Mouse (Mus musculus) megakaryocyte-erythroid progenitor cell, adult 5-6 weeks (primary cell): ENCODE data around the gene Mtss1l. TPM values are rescaled to one million over a fixed set of nuclear protein-coding genes. Genes with fewer than 3 reads are reported as not detected.

Source experiments
- ATAC-seq: replicated peaks from 2 replicates; pipeline ENCODE4 v1.8.0; 2016; ENCODE audit warnings: mild to moderate bottlenecking, inconsistent platforms; ENCODE audit not compliant: severe bottlenecking, poor library complexity, low FRiP score, low TSS enrichment
- total RNA-seq, 2 experiments: library from RNA; stranded (forward) in 1 of 2; stranded (reverse) in 1 of 2; fragments of 200-1000, 215-1000 nt in 1 of 2; fragments of >200 nt in 1 of 2; fragmentation: Nextera tagmentation in 1 of 2; gene quantifications; 2 replicates each; pipeline ENCODE4 v1.2.3; 2014 to 2017

Mtss1l gene
- total RNA-seq, 2 experiments from 2014 or later = 0.52 TPM; not detected in 1

DNA sequence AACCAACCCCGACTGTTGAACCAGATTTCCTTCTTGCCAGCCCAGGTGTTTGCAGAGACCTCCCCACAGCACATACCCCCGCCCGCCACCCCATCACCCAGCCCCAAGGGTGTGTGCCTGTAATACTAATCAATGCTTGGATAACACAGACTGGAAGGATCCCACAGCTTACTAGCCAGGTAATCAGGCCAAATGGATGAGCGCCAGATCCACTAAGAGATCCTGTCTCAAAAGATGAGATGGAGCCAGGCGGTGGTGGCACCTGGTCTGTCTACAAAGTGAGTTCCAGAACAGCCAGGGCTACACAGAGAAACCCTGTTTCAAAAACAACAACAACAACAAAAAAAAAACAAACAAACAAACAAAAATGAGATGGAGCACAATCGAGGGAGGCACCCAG lies 46.0 kb downstream of the Mtss1l start:
- no peak for ATAC-seq

DNA sequence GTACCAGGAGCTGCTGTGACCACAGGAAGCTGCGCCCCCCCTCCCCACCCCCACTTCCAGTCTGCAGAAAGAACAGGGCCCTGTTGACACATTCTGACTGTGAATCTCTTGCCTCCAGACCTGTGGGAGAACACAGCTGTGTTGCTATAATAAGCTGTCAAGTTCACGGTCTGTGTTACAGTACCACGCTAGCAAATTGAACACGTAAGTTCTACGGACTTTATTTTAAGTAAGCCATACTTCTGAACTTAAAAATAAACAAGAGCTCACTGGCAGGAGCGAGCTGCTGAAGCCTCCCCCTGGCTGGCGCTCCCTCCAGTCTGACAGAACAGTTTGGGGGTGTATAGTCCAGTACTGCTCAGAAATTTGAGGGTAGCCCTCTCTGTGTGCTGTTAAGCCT lies 51.2 kb downstream of the Mtss1l start:
- no peak for ATAC-seq

DNA sequence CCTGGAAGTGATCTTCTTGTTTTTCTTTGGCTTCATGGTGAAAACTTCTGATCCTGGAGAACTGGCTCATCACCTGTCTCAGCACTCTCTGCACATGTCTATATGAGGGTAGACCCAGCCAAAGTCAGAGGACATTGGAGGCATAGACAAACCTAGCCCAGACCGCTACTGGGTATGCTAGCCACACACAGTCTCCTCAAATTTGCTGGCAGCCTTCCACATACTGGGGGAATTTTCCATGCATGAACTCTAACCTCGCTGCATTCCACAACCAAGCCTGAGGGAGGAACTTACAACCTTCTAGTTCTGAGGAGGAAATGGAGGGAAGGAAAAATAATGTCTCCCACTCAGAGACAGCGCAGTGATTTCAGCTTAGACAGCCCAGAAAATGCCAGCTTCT lies 52.8 kb downstream of the Mtss1l start:
- ATAC-seq = no peak

DNA sequence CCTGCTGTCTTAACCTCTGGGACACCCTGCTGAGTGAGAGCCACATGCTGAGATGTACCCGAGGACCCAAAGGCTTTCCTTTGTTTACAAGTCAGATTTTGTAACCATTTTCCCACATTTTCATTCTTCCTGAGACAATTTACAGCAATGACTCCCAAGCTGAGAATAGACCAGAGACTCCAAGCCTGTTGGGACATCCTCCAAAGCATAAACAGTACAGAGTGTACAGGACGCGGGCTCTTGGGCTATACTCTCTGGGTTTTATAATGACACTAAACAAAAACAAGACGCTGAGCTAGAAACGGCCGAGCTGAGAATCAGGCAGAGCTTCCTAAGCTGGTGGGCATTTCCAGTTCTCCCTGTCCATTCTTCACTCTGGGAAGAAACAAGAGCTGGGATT lies 53.4 kb downstream of the Mtss1l start:
- no peak for ATAC-seq

DNA sequence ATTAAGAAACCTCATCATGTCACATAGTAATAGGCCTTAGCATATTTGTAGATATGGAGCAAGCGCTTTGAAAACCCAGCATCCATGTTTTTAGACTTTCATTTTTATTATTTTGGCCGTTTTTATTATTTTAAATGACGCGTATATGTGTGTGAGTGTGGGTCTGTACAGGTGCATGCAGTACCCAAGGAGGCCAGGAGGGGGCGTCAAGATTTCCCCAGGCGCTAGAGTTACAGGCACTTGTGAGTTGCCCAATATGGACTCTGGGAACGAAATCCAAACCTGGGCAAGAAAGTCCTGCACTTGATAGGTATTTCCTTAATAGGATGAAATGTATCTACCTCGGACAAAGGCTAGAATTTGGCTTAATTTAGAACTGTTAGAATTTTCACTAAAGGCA lies 54.0 kb downstream of the Mtss1l start:
- no peak for ATAC-seq

DNA sequence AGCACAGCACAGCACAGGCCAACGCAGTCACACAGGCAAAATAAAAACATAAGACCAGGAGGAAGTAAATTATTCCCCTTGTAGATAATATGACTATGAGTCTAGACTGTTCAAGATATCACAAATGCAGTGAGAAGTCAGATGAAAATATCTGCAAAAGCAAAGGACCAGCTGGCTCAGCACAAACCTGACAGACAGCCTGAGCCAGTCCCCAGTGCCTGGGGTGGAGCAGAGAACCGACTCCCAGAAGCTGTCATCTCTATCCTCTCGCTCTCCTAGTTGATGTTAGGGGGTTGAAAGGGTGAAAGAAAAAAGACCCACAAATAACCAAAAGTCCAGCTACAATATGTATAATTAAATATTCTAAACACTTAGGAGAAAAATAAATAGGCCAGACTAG lies 54.4 kb downstream of the Mtss1l start:
- ATAC-seq = no peak

DNA sequence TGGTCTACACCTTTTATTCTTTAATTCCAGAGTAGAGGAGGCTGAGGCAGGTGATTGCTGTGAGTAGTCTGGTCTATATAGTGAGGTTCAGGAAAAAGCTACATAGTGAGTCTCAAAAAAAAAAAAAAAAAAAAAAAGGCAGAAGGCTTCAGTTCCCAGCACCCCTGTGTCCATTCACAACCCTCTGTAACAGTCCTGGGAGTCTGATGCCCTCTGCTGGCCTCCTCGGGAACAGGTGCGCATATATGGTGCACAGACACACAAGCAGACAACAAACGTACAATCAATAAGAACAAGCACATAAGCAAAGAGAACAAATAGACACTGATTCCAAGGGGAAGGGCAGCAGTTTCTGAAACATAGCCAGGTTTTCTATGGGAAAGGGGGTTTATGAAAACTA lies 55.1 kb downstream of the Mtss1l start:
- ATAC-seq = no peak

DNA sequence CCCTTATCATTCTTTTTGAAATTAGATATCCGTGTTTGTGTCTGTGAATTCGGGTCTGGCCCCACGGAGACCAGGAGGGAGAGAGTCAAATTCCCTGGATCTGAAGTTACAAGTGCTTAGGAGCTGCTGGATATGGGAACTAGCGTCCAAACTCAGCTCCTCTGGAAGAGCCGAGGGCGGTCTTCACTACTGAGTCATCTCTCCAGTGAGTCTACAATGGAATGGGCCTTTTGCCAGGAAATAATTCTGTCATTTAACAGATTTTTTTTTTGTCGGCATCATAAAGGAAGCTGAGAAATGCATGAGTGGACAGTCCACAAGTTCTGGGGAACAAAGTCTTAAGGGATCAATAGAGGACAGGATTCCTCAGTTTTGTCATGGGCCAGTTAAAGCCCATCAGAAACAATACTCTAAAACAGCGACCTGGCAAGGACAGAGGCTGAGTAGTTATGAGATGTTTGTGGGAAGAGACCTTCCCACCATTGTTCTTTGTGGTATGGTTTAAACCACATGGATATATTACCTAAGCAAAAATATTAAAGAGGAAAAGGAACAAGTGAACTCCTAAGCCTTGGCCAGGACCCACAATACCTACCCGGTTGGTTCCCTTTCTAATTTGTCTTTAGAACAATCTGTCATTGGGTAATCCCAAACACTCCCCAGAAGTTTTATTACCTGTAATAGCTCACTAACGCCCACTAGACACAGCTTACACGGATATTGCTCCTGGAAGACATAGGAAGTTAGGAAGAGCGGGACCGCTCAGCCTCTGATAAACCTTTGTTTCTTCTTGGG lies 58.8 kb downstream of the Mtss1l start:
- ATAC-seq = no peak

DNA sequence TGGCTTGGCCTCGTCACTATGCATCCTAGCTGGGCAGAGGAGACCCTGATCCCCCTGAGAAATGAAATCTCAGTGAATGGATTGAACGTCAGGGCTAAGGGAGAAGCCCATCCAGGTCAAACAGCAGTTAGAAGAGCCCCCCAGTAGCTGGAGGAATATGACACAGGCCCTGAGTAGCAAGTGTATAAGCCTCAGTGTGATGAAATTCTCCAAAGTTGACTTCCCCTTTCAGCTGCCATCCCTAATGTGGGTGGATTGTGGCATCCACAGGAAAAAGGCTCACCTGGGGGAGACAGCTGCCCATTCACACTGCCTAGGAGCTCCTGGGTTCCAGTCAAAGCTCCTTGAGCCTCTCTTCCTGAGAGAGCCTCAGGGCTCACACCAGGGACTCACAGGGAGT lies 64.1 kb downstream of the Mtss1l start:
- ATAC-seq = no peak

DNA sequence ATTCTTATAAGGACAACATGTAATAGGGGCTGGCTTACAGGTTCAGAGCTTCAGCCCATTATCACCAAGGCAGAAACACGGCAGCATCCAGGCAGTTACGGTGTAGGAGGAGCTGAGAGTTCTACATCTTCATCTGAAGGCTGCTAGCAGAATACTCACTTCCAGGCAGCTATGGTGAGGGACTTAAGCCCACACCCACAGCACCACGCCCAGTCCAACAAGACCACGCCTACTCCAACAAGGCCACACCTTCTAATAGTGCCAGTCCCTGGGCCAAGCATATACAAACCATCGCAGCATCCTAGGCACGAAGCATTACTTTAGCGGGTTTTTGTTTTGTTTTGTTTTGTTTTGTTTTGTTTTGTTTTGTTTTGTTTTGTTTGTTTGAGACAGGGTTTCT lies 65.2 kb downstream of the Mtss1l start:
- peak; percentile 60; the same call in 1 of the 2 replicates for ATAC-seq

DNA sequence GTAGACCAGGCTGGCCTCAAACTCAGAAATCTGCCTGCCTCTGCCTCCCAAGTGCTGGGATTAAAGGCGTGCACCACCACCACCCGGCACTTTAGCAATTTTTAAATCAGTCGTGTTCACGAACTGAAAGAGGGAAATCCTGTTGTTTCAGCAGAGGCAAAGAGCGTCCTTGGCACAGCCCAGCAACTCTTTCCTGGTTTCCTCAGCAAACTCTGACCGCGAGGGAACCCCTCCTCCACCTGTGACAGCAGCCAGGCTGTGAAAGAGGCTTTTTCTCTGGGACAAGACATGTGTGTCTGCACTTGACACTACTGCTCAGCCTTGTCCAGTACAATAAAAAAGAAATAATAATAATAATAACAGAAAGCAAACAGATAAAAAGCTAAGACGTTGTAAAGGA lies 65.7 kb downstream of the Mtss1l start:
- ATAC-seq = no peak

DNA sequence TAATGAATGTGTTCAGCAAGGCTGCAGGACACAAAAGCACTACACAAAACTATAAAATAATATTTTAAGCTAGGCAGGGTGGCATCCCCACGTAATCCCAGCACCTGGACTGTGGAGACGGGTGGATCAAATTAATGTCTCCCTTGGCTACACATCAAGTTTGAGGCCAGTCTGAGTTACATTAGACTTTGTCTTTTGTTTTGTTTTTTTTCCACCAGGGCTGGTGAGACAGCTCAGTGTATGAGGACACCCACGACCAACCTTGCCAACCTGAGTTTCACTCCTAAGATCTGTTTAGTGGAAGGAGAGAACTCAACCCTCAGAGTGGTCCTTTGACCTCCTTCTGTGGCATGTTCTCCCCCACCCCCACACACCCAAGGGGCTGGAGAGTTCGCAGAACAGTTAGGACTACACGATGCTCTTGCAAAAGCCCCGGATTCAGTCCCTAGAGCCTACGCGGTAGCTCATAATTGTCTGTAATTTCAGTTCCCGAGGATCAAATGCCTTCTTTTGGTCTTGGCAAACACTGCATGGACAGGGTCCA lies 66.2 kb downstream of the Mtss1l start:
- ATAC-seq = no peak

DNA sequence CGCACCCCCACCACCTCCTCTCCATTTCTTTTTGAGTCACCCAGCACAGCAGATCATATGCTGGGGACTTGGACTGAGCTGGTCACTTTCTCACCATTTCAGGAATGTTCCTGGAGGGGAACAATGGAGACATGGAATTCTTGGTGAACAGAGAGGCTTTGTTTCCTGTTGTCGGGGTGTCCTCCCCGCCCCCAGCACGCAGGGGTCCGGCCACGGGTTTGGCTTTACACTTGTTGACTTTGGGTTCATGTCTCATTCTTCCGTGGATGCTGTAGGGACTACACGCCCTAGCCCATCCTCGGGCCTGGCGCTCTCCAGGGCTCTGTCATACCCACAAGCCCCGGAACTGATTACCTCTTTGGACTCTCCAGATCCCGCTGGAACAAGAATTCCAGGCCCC lies 67.7 kb downstream of the Mtss1l start:
- ATAC-seq = no peak

DNA sequence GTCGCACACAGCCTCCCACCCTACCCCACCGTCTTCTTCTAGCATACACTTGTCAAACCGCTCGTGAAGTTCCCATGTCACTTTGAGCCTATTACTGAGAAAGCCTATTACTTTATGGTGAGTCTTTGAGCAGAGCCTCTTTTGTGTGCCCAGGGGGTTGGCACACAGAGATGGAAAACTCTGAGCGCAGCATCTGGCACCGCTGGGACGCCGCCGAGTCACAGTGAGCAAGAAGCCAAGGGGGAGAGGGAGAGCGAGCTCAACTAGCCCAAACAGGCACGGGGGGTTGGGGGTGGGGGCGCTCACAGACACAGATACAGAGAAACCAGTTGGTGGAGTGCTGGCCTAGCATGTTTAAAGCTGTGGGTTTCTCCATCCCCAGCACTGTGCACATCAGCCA lies 68.3 kb downstream of the Mtss1l start:
- no peak for ATAC-seq

DNA sequence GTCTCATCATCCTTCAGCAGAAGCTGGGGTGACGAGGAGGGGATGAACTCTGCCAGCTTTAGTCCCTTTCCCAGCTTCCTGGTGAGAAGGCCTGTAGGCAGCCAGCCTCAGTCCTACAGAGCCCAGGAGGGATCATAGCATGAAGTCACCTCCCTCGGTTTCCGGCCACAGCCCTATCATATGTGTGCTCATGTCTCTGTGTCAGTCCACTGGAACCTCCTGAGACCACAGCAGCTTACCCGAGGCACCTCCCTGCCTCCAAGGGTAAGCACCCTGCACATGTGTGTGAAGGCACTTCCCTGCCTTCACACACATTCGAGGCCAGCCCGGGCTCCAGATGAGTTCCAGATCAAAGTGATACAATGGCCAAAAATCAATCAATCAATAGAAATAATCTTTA lies 69.0 kb downstream of the Mtss1l start:
- no peak for ATAC-seq

Other genes starting within 250 kb of the Mtss1l start
- 50.2 and 53.9 TPM in 2 replicates for gene Vac14, start 102.9 kb upstream of the Mtss1l start, total RNA-seq (2014; fragmentation: Nextera tagmentation)
- 19.8 and 23.7 TPM in 2 replicates for gene Vac14, start 102.9 kb upstream of the Mtss1l start, total RNA-seq (2017)
- gene Il34, start 84.4 kb downstream of the Mtss1l start, total RNA-seq (2014; fragmentation: Nextera tagmentation) = not detected in 2 replicates
- gene Il34, start 84.4 kb downstream of the Mtss1l start, total RNA-seq (2017) = not detected in 2 replicates
- 37.0 and 48.7 TPM in 2 replicates for gene Cog4, start 125.1 kb downstream of the Mtss1l start, total RNA-seq (2014; fragmentation: Nextera tagmentation)
- gene Cog4, start 125.1 kb downstream of the Mtss1l start, total RNA-seq (2017) = 20.6 and 26.1 TPM in 2 replicates
- 171 and 229 TPM in 2 replicates for gene Sf3b3, start 125.3 kb downstream of the Mtss1l start, total RNA-seq (2014; fragmentation: Nextera tagmentation)
- 212 and 223 TPM in 2 replicates for gene Sf3b3, start 125.3 kb downstream of the Mtss1l start, total RNA-seq (2017)
- gene Fuk, start 181.0 kb downstream of the Mtss1l start, total RNA-seq (2014; fragmentation: Nextera tagmentation) = 5.1 and 10.8 TPM in 2 replicates
- 2.1 and 2.9 TPM in 2 replicates for gene Fuk, start 181.0 kb downstream of the Mtss1l start, total RNA-seq (2017)
- gene St3gal2, start 198.4 kb downstream of the Mtss1l start, total RNA-seq (2014; fragmentation: Nextera tagmentation) = 12.5 and 13.1 TPM in 2 replicates
- gene St3gal2, start 198.4 kb downstream of the Mtss1l start, total RNA-seq (2017) = 2.0 and 17.0 TPM in 2 replicates